Mouse (Mus musculus) heart, embryonic 12.5 days (tissue): ENCODE data around the gene Usmg5. TPM values are rescaled to one million over a fixed set of nuclear protein-coding genes. Genes with fewer than 3 reads are reported as not detected.
"Not testable (repeated sequence)": the region's sequence is repeated elsewhere in the genome, so short reads cannot be mapped to it uniquely, and the experiment has no call there.

ENCODE experiments used
- ATAC-seq: fragments of 200-750 bp; cut with Nextera tagmentation; 2 replicates; pipeline ENCODE4 v1.8.0; 2017; ENCODE audit warnings: moderate TSS enrichment, moderate library complexity; ENCODE audit not compliant: insufficient number of reproducible peaks, low FRiP score
- H3K27ac ChIP-seq: fragments of 300-500 bp; sonication (generic); 2 replicates; pipeline ENCODE4 v1.5.1; 2016; ENCODE audit warnings: mild to moderate bottlenecking, moderate library complexity; ENCODE audit not compliant: poor library complexity, severe bottlenecking
- H3K27me3 ChIP-seq: fragments of 300-500 bp; sonication (generic); replicated peaks from 2 replicates; pipeline ENCODE4 v1.6.1; 2016; ENCODE audit warnings: mild to moderate bottlenecking, moderate library complexity
- H3K36me3 ChIP-seq: fragments of 300-500 bp; sonication (generic); 2 replicates; pipeline ENCODE4 v1.6.1; 2016; ENCODE audit warnings: mild to moderate bottlenecking, moderate library complexity
- H3K4me1 ChIP-seq: fragments of 300-500 bp; sonication (generic); replicated peaks from 2 replicates; pipeline ENCODE4 v1.6.1; 2016; ENCODE audit warnings: mild to moderate bottlenecking
- H3K4me2 ChIP-seq: fragments of 300-500 bp; sonication (generic); 2 replicates; pipeline ENCODE4 v1.6.1; 2016; ENCODE audit warnings: mild to moderate bottlenecking, moderate library complexity
- H3K4me3 ChIP-seq: fragments of 300-500 bp; sonication (generic); 2 replicates; pipeline ENCODE4 v1.5.1; 2016; ENCODE audit warnings: mild to moderate bottlenecking
- H3K9ac ChIP-seq: fragments of 300-500 bp; sonication (generic); 2 replicates; pipeline ENCODE4 v1.6.1; 2016; ENCODE audit warnings: mild to moderate bottlenecking, moderate library complexity
- H3K9me3 ChIP-seq: fragments of 300-500 bp; sonication (generic); replicated peaks from 2 replicates; pipeline ENCODE4 v1.6.1; 2016; ENCODE audit warnings: mild to moderate bottlenecking, moderate library complexity
- WGBS: fragments of 180-500 bp; shearing (Covaris S2); methylation state at CpG from one replicate; pipeline ENCODE4 v1.1.7; 2016; 5-methylcytosine and 5-hydroxymethylcytosine counted together
- polyA plus RNA-seq: library from polyadenylated mRNA; unstranded; fragments of >200 nt; fragmentation: Nextera tagmentation; extraction: Ambion mirVana; gene quantifications from 2 replicates; pipeline ENCODE4 v1.2.1, GENCODE M21; 2016

Usmg5 gene
- polyA plus RNA-seq: 2,494 and 2,546 TPM in 2 replicates

GRCm38 (mm10) chr19:47090550-47091156 lies at the start of gene Usmg5, which contains the start of gene Pdcd11:
Usmg5 (minus strand) TSS chr19:47090647.
Pdcd11 (plus strand) TSS chr19:47090768.
- ATAC-seq: peak; percentile 99
- Histone ChIP-seq H3K27me3 (no peaks in the 10 kb centered on the region), H3K4me2 (peak within 1 kb of the TSS; percentile 90), H3K9me3 (no peaks in the 10 kb centered on the region), H3K27ac (peak within 1 kb of the TSS; percentile 90), H3K36me3 (peaks cover 47% of the 10 kb centered on the region), H3K9ac (peak within 1 kb of the TSS; percentile 99), H3K4me3 (peak within 1 kb of the TSS; percentile 92), H3K4me1 (peaks cover 21% of the 10 kb centered on the region)
- WGBS: 0% methylated on average over 56 of the region's 56 CpGs

DNA sequence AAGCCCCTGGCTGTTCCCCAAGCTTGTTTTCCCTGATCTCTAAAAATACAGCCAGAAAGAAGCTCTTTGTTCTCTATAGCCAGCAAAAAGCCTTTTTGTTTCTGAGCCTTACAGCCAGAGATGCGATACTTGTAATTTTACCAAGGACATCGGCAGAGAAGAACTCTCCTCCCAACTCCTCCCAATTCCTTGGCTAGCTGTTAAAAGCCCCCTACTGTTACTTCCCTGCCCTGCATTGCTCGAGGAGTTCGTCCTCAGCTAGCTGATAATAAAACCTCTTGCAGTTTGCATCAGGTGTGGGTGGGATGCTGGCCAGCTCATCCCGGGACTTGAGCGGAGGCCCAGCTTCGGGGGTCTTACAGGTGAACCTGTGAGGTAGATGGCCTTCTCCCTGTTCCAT lies 49.2 kb upstream of the Usmg5 start:
- ATAC-seq, H3K36me3 ChIP-seq, H3K9ac ChIP-seq, H3K27ac ChIP-seq, H3K9me3 ChIP-seq, H3K4me3 ChIP-seq, H3K4me2 ChIP-seq: not testable (repeated sequence)
- 24% methylated on average over 7 of the region's 7 CpGs for WGBS
- Histone ChIP-seq H3K4me1 (peaks cover 37% of the 10 kb centered on the region), H3K27me3 (peaks cover 27% of the 10 kb centered on the region)

- peak within 1 kb of the TSS; percentile 73 for H3K9ac ChIP-seq
- peak within 1 kb of the TSS; percentile 74 for H3K4me2 ChIP-seq
- no peaks in the 10 kb centered on the region for H3K9me3 ChIP-seq
- peak within 1 kb of the TSS; percentile 83 for H3K27ac ChIP-seq
- H3K27me3 ChIP-seq: peaks cover 14% of the 10 kb centered on the region
- peaks cover 37% of the 10 kb centered on the region for H3K4me1 ChIP-seq
- peaks cover 24% of the 10 kb centered on the region for H3K36me3 ChIP-seq
- WGBS: 2% methylated on average over 28 of the region's 28 CpGs
- H3K4me3 ChIP-seq: peak within 1 kb of the TSS; percentile 53
- peak; percentile 80 for ATAC-seq
These were observed 47.4 kb upstream of the Usmg5 start, which contains the start of gene Calhm2 for GRCm38 (mm10) chr19:47137771-47138421. Calhm2 (minus strand) TSS chr19:47138294.

- peak overlapping the region; percentile 73 for H3K9ac ChIP-seq
- H3K36me3 ChIP-seq: peaks cover 32% of the 10 kb centered on the region
- H3K4me3 ChIP-seq: peak overlapping the region; percentile 53
- peaks cover 14% of the 10 kb centered on the region for H3K27me3 ChIP-seq
- peak; percentile 30 for ATAC-seq
- H3K27ac ChIP-seq: peak overlapping the region; percentile 83
- H3K4me2 ChIP-seq: peak overlapping the region; percentile 74
- 10% methylated on average over 6 of the region's 6 CpGs for WGBS
- peaks cover 37% of the 10 kb centered on the region for H3K4me1 ChIP-seq
- no peaks in the 10 kb centered on the region for H3K9me3 ChIP-seq
These were observed 46.7 kb upstream of the Usmg5 start for GRCm38 (mm10) chr19:47137051-47137581.

GRCm38 (mm10) chr19:47136170-47136569 lies 45.7 kb upstream of the Usmg5 start:
- Histone ChIP-seq H3K27ac (no peak overlapping the region), H3K27me3 (peaks cover 11% of the 10 kb centered on the region), H3K9me3 (no peaks in the 10 kb centered on the region), H3K4me3 (no peak overlapping the region), H3K4me1 (peaks cover 37% of the 10 kb centered on the region), H3K4me2 (no peak overlapping the region), H3K9ac (no peak overlapping the region), H3K36me3 (peaks cover 42% of the 10 kb centered on the region)
- ATAC-seq: no peak
- WGBS: 81% methylated on average over 5 of the region's 5 CpGs

- no peak overlapping the region for H3K27ac ChIP-seq
- ATAC-seq: no peak
- peaks cover 37% of the 10 kb centered on the region for H3K4me1 ChIP-seq
- no peak overlapping the region for H3K4me2 ChIP-seq
- no peak overlapping the region for H3K4me3 ChIP-seq
- H3K9ac ChIP-seq: no peak overlapping the region
- peaks cover 7% of the 10 kb centered on the region; the same call in 1 of the 2 replicates for H3K27me3 ChIP-seq
- H3K36me3 ChIP-seq: peaks cover 48% of the 10 kb centered on the region
- no peaks in the 10 kb centered on the region for H3K9me3 ChIP-seq
- 87% methylated on average over 17 of the region's 17 CpGs for WGBS
These were observed 45.1 kb upstream of the Usmg5 start for GRCm38 (mm10) chr19:47135568-47135967.

DNA sequence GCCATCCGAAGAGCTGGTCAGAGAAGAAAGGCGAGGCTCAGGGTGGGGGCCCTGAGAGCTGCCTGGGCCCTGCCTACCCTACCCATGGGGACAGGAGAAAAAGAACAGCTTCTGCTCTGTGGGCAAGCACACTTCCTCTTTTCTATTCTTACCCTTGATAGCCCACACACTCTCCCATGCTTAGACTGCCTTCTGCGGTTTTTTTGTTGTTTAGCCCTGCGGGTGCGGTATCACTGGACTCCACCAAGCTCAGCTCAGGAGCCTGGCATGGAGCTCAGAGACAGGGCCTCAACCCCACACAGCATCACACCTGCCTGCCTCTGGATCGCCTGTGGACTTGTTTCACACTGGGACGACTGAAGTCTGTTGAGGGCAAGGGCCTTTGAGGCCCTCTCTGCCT lies 42.7 kb upstream of the Usmg5 start:
- Histone ChIP-seq H3K9ac (no peak overlapping the region), H3K4me2 (no peak overlapping the region), H3K4me3 (no peak overlapping the region), H3K4me1 (peaks cover 25% of the 10 kb centered on the region), H3K27ac (no peak overlapping the region), H3K27me3 (no peaks in the 10 kb centered on the region), H3K36me3 (peaks cover 72% of the 10 kb centered on the region), H3K9me3 (no peaks in the 10 kb centered on the region)
- no peak for ATAC-seq
- 80% methylated on average over 7 of the region's 7 CpGs for WGBS

- H3K9me3 ChIP-seq: no peaks in the 10 kb centered on the region
- H3K4me1 ChIP-seq: no peaks in the 10 kb centered on the region
- no peaks in the 10 kb centered on the region for H3K27me3 ChIP-seq
- no peak for ATAC-seq
- H3K4me2 ChIP-seq: no peak overlapping the region
- H3K27ac ChIP-seq: no peak overlapping the region
- no peak overlapping the region for H3K9ac ChIP-seq
- WGBS: 91% methylated on average over 15 of the region's 15 CpGs
- H3K36me3 ChIP-seq: peaks cover 96% of the 10 kb centered on the region
- no peak overlapping the region for H3K4me3 ChIP-seq
These were observed 40.2 kb upstream of the Usmg5 start for GRCm38 (mm10) chr19:47130551-47131125.

GRCm38 (mm10) chr19:47128835-47129234 lies 38.4 kb upstream of the Usmg5 start:
- Histone ChIP-seq H3K9ac (no peak overlapping the region), H3K4me1 (peaks cover 10% of the 10 kb centered on the region), H3K4me2 (no peak overlapping the region), H3K36me3 (peaks cover 94% of the 10 kb centered on the region), H3K27me3 (no peaks in the 10 kb centered on the region), H3K4me3 (no peak overlapping the region), H3K27ac (no peak overlapping the region), H3K9me3 (no peaks in the 10 kb centered on the region)
- 92% methylated on average over 11 of the region's 11 CpGs for WGBS
- ATAC-seq: no peak

GRCm38 (mm10) chr19:47128164-47128563 lies 37.7 kb upstream of the Usmg5 start:
- H3K4me2 ChIP-seq: no peak overlapping the region
- no peak overlapping the region for H3K4me3 ChIP-seq
- no peak for ATAC-seq
- no peak overlapping the region for H3K9ac ChIP-seq
- peaks cover 87% of the 10 kb centered on the region for H3K36me3 ChIP-seq
- no peak overlapping the region for H3K27ac ChIP-seq
- H3K27me3 ChIP-seq: no peaks in the 10 kb centered on the region
- 92% methylated on average over 10 of the region's 10 CpGs for WGBS
- no peaks in the 10 kb centered on the region for H3K9me3 ChIP-seq
- peaks cover 12% of the 10 kb centered on the region for H3K4me1 ChIP-seq

GRCm38 (mm10) chr19:47122802-47123201 lies 32.4 kb upstream of the Usmg5 start:
- WGBS: 28% methylated on average over 2 of the region's 2 CpGs

More at GRCm38 (mm10) chr19:47122802-47123201, 32.4 kb upstream of the Usmg5 start:
- Histone ChIP-seq H3K9me3 (no peaks in the 10 kb centered on the region), H3K9ac (no peak overlapping the region), H3K4me2 (no peak overlapping the region), H3K27me3 (no peaks in the 10 kb centered on the region), H3K4me1 (peaks cover 12% of the 10 kb centered on the region), H3K27ac (no peak overlapping the region), H3K4me3 (no peak overlapping the region), H3K36me3 (peaks cover 73% of the 10 kb centered on the region)
- no peak for ATAC-seq
